Mouse (Mus musculus): ENCODE data around the gene Olfr695.

DNA sequence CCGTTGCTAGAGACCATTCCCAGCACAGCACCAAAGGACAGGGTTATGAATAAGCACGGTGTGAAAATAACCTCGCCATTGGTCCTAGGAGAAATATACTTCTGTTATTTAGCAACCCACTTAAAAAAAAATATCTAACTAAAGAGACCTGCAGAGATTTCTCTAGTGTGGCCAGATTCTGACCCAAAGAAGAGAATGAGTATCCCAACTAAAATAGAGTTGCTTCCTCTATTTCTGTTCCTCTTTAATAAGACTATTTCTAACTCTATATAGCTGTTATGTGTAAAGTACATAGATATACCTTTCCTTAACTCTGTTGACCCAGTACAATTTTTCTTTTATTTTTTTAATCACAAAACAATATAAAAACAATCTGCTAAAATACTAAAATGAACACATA is 23.2 kb downstream of the Olfr695 start:
- TF ChIP-seq CTCF (IDR thresholded peaks at IDR 0.05; ENCODE audit: insufficient read depth, low read depth, low read length), result no peak
- no peak for TF ChIP-seq POLR2A (IDR thresholded peaks at IDR 0.05; ENCODE audit: insufficient read depth, low read depth, low read length)
